Mouse (Mus musculus) thymus, adult 18-20 months (tissue): ENCODE results near the gene Thbs3.

Source experiments
- DNase-seq, 2 experiments: peaks; one replicate each; pipeline ENCODE4 v3.0.0; 2022; ENCODE audit warnings: mixed read lengths in 2 of 2

The Thbs3 gene

DNA sequence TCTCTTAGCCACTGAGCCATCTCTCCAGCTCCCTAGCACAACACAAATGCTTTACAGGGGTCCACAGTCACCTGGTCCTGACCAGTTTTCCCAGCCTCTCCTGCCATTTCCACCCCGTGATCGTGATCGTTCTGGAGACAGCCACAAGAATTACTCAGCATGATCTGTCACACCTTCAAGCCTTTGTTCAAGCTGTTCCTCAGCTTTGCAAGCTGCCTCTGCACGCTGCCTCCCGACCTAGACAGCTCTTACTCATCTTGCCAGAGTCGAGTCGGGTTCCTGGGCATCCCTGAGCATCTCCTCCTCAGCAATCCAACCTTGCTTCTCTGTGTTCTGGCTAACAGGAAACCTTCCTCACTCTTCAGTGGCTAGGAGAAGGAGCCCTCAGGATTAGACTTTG, 44.1 kb downstream of the Thbs3 start, which contains the start of gene Dpm3:
Gene Dpm3, plus strand, starts transcription at position 283 of the 400 bp plus-strand sequence.
- no peak for DNase-seq

- DNase-seq, result no peak
Measured at GRCm38 (mm10) chr3:89260211-89260610, 45.2 kb downstream of the Thbs3 start.

- no peak for DNase-seq
Measured at GRCm38 (mm10) chr3:89262417-89262816, 47.4 kb downstream of the Thbs3 start.

DNA sequence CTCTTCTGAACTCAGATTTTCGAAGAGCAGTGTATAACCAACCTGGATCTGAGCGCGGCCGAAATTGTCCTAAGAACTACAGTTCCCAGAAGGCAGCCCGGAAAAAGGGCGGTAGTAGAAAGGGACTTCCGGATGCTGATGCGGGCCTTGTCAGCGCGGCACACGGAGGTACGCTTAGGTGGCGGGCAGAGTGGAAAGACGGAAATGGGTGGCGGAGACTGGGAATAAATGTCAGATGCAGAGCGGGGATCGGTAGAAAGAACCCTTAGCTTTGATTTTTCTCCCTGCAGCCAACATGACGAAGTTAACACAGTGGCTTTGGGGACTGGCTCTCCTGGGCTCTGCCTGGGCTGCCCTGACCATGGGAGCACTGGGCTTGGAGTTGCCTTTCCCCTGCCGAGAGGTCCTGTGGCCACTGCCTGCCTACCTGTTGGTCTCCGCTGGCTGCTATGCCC, 51.5 kb downstream of the Thbs3 start:
- DNase-seq, result peak; percentile 67 to 77

GRCm38 (mm10) chr3:89268916-89269315, 53.9 kb downstream of the Thbs3 start:
- DNase-seq, result no peak

DNA sequence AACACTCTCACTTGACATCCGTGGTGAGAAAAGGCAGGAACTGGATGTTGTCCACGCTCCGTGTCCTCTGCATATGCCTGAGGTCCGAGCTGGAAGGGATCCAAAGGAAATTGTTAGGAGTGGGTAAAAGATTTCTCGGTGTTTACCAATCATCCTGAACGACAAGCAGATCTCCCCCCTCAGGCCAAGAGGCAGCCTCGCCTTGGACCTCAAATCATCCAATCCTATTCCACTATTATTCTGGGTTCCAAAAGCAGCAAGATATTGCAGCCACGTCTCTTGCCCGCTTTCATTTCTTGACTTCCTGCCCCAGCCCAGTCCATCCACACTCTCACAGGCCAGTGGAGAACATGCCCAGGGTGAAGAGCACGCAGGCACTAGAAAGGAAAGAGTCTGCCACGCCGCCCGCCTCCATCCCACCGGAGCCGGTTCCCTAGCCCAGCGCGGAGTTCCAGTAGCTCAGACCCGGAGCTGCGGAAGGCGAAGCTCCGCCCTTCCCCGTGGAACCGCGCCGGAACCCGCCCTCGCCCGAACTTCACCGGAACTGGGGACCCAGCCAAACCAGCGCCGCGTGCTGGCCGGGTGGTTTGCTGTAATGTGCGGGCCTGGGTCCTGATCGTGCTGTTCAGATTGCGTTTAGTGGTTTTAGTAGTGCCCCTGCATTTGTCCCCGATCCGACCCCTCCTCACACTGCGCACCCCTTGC, 55.2 kb downstream of the Thbs3 start, which contains the start of gene Slc50a1:
Gene Slc50a1, minus strand, starts transcription at position 520 of the 705 bp plus-strand sequence.
- DNase-seq, result peak; percentile 72 to 74

DNA sequence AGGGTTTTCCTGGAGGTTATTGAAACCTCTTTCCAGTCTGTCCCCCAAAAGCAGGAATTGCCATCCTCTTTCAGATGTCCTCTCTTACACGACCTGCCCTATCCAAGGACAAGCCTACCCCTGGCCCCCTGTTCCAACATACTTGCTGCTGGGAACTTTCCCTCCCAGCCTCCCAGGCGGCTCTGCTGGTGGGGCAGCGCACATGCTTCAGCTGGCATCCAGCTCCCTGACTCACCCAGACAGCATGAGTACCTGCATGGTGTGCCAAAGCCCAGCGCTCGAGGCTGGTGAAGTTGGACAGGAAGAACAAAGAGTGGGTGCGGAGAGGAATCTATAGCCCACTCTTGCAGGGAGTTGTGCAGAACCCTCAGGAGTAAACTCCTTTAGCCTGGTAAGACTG, 55.9 kb downstream of the Thbs3 start:
- DNase-seq, result no peak

GRCm38 (mm10) chr3:89271760-89272159, 56.8 kb downstream of the Thbs3 start:
- DNase-seq, result no peak

DNA sequence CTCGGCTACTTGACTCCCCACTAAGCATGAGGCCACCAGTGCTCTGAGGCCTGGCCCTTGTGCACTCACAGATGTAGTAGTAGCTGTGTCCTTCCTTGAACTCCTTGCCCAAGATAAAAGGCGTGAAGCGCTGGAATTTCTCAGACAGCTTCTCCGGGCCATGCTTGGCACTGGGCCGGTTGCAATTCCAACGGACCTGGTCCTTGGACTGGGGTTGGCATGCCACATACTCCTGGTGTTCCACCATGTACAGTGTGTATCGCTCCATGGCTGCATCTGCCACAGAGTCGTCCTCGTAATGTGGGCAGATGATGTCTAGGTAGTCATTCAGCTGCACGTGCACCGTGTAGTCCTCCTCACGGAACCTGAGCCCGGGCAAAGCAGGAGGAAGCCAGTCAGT, 61.1 kb downstream of the Thbs3 start:
- no peak for DNase-seq
